Mouse (Mus musculus): ENCODE data around the gene Zfp57. TPM values are rescaled to one million over a fixed set of nuclear protein-coding genes. Genes with fewer than 3 reads are reported as not detected.

Zfp57 gene
- total and polyA plus RNA-seq, 2 experiments from 2014 or later: 9.2 to 12.5 TPM

DNA sequence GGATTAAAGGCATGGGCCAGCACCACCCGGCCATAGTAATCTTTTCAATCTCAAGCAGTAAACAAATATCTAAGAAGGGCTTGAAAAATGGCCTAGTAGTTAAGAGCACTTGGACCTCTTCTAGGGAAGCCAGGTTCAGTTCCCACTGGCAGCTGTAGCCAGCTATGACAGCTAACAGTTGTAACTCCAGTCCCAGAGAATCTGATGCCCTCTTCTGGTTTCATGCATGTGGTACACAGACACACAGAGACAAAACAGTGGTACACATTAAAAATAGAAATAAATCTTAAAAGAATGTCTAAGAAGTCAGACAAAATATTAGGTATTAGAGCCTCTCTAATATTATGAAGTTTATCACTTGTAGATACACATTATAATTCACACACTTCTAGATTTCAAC is 39.8 kb upstream of the Zfp57 start:
- no peak for DNase-seq (ENCODE audit: low spot score)
- H3K36me3 ChIP-seq (replicated peaks; ENCODE audit: control insufficient read depth, insufficient read depth, low read length): peaks cover 17% of the 10 kb centered on the region
- 72% methylated on average over 1 of the region's 1 CpGs for WGBS
- H3K9ac ChIP-seq (replicated peaks; ENCODE audit: low read depth, low read length): no peak overlapping the region
- H3K4me1 ChIP-seq (ENCODE audit: control insufficient read depth, insufficient read depth): peaks cover 9% of the 10 kb centered on the region
- no peaks in the 10 kb centered on the region for H3K27me3 ChIP-seq (ENCODE audit: control insufficient read depth, insufficient read depth, low read length)
- no peaks in the 10 kb centered on the region for H3K9me3 ChIP-seq (replicated peaks; ENCODE audit: control insufficient read depth, low read length)
- H3K4me3 ChIP-seq (ENCODE audit: low read depth, low read length): no peak overlapping the region
- no peak for ATAC-seq (ENCODE audit: insufficient read depth, low read depth)
- no peak for TF ChIP-seq EP300 (IDR thresholded peaks at IDR 0.05; ENCODE audit: low read depth)
- no peak for TF ChIP-seq CTCF (IDR thresholded peaks at IDR 0.05; ENCODE audit: low read depth)
- H3K4me2 ChIP-seq (ENCODE audit: low read depth, low read length): no peak overlapping the region
- H3K27ac ChIP-seq (ENCODE audit: low read depth): no peak overlapping the region

GRCm38 (mm10) chr17:36966875-36967274 is 34.1 kb upstream of the Zfp57 start:
- H3K9ac ChIP-seq (replicated peaks; ENCODE audit: low read depth, low read length): no peak overlapping the region
- H3K9me3 ChIP-seq (replicated peaks; ENCODE audit: control insufficient read depth, low read length): no peaks in the 10 kb centered on the region
- H3K4me3 ChIP-seq (ENCODE audit: low read depth, low read length): no peak overlapping the region
- DNase-seq (ENCODE audit: low spot score): no peak
- WGBS: 69% methylated on average over 1 of the region's 1 CpGs
- H3K36me3 ChIP-seq (replicated peaks; ENCODE audit: control insufficient read depth, insufficient read depth, low read length): peaks cover 13% of the 10 kb centered on the region; the same call in 1 of the 2 replicates
- no peak overlapping the region for H3K4me2 ChIP-seq (ENCODE audit: low read depth, low read length)
- H3K4me1 ChIP-seq (ENCODE audit: control insufficient read depth, insufficient read depth): no peaks in the 10 kb centered on the region
- no peak for ATAC-seq (ENCODE audit: insufficient read depth, low read depth)
- no peak overlapping the region for H3K27ac ChIP-seq (ENCODE audit: low read depth)
- TF ChIP-seq EP300 (IDR thresholded peaks at IDR 0.05; ENCODE audit: low read depth) (no peak), CTCF (IDR thresholded peaks at IDR 0.05; ENCODE audit: low read depth) (no peak)
- no peaks in the 10 kb centered on the region for H3K27me3 ChIP-seq (ENCODE audit: control insufficient read depth, insufficient read depth, low read length)

DNA sequence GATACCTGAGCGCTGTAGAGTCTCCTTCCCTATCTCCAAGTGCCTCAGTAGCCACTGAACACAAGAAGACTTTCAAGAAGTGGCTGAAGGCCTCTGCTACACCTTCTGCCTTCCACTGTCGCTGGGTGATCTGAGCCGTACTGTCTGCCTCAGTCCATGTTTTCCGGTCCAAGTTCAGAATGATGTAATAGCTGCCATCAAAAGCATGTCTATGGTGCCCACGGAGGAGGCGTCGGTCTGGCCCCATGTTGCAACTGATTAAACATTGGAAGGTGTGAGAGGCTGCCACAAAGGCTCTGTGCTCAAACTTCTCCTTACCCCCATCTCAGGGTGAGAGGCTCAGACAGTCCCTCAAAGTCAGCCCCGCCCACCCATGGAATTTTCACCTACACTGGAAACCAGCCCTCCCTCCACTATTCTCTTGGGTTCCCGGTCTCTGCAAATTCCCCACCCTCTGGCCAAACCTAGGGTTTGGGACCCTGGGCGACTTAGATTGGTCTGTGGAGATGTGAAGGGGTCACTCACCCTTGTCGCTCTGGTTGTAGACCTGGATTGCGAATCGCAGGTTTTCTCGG is 30.6 kb upstream of the Zfp57 start:
- WGBS: 75% methylated on average over 14 of the region's 14 CpGs
- Histone ChIP-seq H3K9me3 (replicated peaks; ENCODE audit: control insufficient read depth, low read length) (no peaks in the 10 kb centered on the region), H3K27ac (ENCODE audit: low read depth) (no peak overlapping the region), H3K9ac (replicated peaks; ENCODE audit: low read depth, low read length) (no peak overlapping the region), H3K27me3 (ENCODE audit: control insufficient read depth, insufficient read depth, low read length) (no peaks in the 10 kb centered on the region), H3K4me1 (ENCODE audit: control insufficient read depth, insufficient read depth) (no peaks in the 10 kb centered on the region), H3K36me3 (replicated peaks; ENCODE audit: control insufficient read depth, insufficient read depth, low read length) (peaks cover 2% of the 10 kb centered on the region; the same call in 1 of the 2 replicates), H3K4me2 (ENCODE audit: low read depth, low read length) (no peak overlapping the region), H3K4me3 (ENCODE audit: low read depth, low read length) (no peak overlapping the region)
- ATAC-seq (ENCODE audit: insufficient read depth, low read depth) (no peak), DNase-seq (ENCODE audit: low spot score) (no peak)
- no peak for TF ChIP-seq CTCF (IDR thresholded peaks at IDR 0.05; ENCODE audit: low read depth)
- no peak for TF ChIP-seq EP300 (IDR thresholded peaks at IDR 0.05; ENCODE audit: low read depth)

DNA sequence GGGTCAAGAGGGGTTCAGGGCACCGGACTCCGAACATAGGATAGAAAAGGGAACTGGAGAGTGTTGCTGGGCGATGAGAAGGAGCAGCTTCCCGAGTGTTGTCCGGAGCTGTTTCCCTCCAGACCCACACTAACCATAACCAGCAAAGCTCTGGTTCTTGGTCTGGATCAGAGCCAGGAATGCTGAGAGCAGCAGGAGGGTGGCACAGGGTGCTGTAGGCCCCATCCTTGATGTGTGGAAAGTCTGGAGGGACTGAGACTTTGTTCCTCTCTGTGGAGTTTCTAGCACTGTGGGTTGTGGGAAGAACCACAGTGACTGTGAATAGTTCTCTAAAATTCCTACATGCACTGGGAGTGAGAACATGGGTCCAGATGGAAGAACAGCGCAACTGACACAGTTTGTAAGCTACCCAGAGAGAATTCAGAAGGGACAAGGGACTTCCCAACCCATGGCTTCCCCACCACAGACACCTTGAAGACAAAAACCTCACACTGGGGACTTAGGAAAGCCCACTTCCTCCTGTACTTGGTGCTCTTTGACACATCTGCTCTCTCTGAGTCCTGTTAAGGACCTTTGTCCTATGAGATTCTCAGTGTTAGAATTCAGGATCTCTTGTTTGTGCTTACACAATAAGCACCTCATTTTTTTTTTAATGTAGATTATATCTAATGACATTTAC is 29.7 kb upstream of the Zfp57 start:
- Histone ChIP-seq H3K27ac (ENCODE audit: low read depth) (no peak overlapping the region), H3K27me3 (ENCODE audit: control insufficient read depth, insufficient read depth, low read length) (no peaks in the 10 kb centered on the region), H3K4me2 (ENCODE audit: low read depth, low read length) (no peak overlapping the region), H3K4me1 (ENCODE audit: control insufficient read depth, insufficient read depth) (no peaks in the 10 kb centered on the region), H3K9ac (replicated peaks; ENCODE audit: low read depth, low read length) (no peak overlapping the region), H3K4me3 (ENCODE audit: low read depth, low read length) (no peak overlapping the region), H3K36me3 (replicated peaks; ENCODE audit: control insufficient read depth, insufficient read depth, low read length) (no peaks in the 10 kb centered on the region), H3K9me3 (replicated peaks; ENCODE audit: control insufficient read depth, low read length) (no peaks in the 10 kb centered on the region)
- ATAC-seq (ENCODE audit: insufficient read depth, low read depth): no peak
- DNase-seq (ENCODE audit: low spot score): no peak
- TF ChIP-seq EP300 (IDR thresholded peaks at IDR 0.05; ENCODE audit: low read depth) (no peak), CTCF (IDR thresholded peaks at IDR 0.05; ENCODE audit: low read depth) (no peak)
- 74% methylated on average over 6 of the region's 6 CpGs for WGBS

DNA sequence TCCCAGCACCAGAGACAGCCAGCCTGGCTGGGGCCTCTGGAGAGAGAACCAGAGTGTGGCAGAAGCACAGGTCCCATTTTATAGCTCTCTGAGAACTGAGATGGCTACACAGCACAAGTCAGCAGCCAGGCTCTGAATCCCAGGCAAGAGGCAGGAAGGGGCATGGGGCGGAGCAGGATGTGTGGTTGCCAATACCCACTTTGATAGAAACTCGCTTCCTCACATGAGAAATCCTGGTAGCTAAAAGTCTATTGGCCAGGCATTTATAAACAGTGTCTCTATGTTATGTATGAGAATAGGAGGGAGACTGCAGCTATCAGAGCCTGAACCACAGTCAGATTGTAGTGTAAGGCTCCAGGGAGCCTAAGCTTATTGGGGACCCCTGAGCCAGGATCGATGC is 28.2 kb upstream of the Zfp57 start:
- WGBS: 63% methylated on average over 3 of the region's 3 CpGs
- H3K4me3 ChIP-seq (ENCODE audit: low read depth, low read length): no peak overlapping the region
- H3K4me1 ChIP-seq (ENCODE audit: control insufficient read depth, insufficient read depth): no peaks in the 10 kb centered on the region
- H3K27me3 ChIP-seq (ENCODE audit: control insufficient read depth, insufficient read depth, low read length): no peaks in the 10 kb centered on the region
- no peak for ATAC-seq (ENCODE audit: insufficient read depth, low read depth)
- H3K4me2 ChIP-seq (ENCODE audit: low read depth, low read length): no peak overlapping the region
- TF ChIP-seq CTCF (IDR thresholded peaks at IDR 0.05; ENCODE audit: low read depth) (no peak), EP300 (IDR thresholded peaks at IDR 0.05; ENCODE audit: low read depth) (no peak)
- no peak for DNase-seq (ENCODE audit: low spot score)
- H3K27ac ChIP-seq (ENCODE audit: low read depth): no peak overlapping the region
- no peaks in the 10 kb centered on the region for H3K36me3 ChIP-seq (replicated peaks; ENCODE audit: control insufficient read depth, insufficient read depth, low read length)
- H3K9me3 ChIP-seq (replicated peaks; ENCODE audit: control insufficient read depth, low read length): no peaks in the 10 kb centered on the region
- no peak overlapping the region for H3K9ac ChIP-seq (replicated peaks; ENCODE audit: low read depth, low read length)

All from heart, postnatal 0 days (tissue).